Mouse (Mus musculus) lung, adult 2 months (tissue): ENCODE data around the gene Pik3ca.

Experiments used
- CTCF ChIP-seq: fragments of 200-500 bp; IDR thresholded peaks from 2 replicates; pipeline ENCODE4 v1.5.1; 2011; ENCODE audit warnings: mild to moderate bottlenecking, low read length, control low read depth; ENCODE audit not compliant: insufficient read depth
- POLR2A ChIP-seq: fragments of 200-500 bp; IDR thresholded peaks from 2 replicates; pipeline ENCODE4 v1.6.1; 2011; ENCODE audit warnings: low read depth, mild to moderate bottlenecking, control low read depth, low read length, borderline replicate concordance; ENCODE audit errors: extremely low read depth

GRCm38 (mm10) chr3:32492097-32493090, 94.9 kb downstream of the Pik3ca start, which contains the start of gene Kcnmb3:
- TF ChIP-seq CTCF (no peak), POLR2A (no peak)
